Mouse (Mus musculus): ENCODE results near the gene Rfx2.

Rfx2 gene

DNA sequence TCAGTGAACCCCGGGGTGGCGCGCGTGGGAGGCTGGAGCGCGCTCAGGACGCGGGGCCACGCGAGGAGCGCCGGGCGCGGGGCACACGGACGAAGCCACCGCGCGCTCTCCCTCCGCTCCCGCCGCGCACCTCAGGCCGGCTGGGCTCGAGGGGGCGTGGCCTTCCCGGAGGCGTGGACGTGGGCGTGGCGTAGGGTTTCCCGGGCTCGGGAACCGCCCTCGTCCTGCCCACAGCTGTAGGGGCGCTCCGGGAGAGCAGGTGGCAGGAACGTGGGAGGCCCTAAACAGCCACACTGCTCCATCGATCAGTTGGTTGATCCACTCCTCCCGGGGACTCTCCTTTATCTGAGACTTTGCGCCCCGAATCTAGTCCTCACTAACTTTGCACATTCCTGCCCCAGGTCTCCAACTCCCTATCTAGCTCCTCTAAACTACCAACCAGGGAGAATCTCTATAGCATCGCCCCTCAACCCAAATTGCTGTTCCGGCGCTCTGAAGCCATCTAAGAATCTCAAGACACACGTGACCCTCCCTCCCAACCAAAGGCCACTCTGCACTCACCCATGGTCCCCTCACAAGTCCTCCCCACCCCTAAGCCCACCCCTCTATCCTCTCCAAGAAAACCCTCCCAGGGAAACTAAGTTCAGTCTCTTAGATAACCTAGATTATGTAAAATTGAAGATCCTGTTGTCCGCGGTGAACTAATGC, 73.2 kb downstream of the Rfx2 start, which contains the start of gene Nrtn:
Gene Nrtn (minus strand): TSS at position 115 of the 708 bp plus-strand sequence.
- DNase-seq (ENCODE audit: extremely low read depth, insufficient read length, low spot score) = no peak

DNA sequence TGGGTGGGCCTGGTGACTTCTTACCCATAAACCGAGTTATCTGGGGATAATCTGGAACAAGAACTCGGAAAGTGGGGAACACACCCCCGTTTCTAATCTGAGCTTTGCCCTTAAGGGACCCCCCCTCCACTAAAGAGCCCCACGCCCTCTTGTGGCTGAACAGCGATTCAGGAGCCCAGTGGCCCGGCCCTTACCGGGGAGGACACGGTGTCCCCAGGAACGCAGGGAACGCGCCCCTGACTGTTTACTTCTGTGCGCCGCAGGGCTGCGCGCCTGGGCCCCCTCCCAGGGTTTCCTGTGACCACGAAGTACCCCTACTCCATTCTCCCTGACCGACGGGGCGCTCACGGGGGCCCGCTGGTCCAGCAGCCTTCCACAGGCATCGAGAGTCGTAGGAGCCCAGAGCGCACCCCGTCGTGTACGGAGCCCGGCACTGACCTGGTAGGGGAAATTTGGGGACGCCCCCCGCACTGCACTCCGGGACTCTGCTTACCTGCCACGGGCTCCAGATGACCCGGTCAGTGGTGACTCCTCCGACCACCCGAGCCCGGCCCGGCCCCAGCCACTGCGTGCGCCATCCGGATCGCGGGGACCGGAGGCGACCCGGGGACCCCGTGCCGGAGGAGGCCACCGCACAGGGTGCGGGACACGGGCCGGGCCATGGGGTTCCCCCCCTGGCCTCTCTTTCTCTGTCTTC, 74.0 kb downstream of the Rfx2 start:
- no peak for DNase-seq (ENCODE audit: extremely low read depth, insufficient read length, low spot score)

DNA sequence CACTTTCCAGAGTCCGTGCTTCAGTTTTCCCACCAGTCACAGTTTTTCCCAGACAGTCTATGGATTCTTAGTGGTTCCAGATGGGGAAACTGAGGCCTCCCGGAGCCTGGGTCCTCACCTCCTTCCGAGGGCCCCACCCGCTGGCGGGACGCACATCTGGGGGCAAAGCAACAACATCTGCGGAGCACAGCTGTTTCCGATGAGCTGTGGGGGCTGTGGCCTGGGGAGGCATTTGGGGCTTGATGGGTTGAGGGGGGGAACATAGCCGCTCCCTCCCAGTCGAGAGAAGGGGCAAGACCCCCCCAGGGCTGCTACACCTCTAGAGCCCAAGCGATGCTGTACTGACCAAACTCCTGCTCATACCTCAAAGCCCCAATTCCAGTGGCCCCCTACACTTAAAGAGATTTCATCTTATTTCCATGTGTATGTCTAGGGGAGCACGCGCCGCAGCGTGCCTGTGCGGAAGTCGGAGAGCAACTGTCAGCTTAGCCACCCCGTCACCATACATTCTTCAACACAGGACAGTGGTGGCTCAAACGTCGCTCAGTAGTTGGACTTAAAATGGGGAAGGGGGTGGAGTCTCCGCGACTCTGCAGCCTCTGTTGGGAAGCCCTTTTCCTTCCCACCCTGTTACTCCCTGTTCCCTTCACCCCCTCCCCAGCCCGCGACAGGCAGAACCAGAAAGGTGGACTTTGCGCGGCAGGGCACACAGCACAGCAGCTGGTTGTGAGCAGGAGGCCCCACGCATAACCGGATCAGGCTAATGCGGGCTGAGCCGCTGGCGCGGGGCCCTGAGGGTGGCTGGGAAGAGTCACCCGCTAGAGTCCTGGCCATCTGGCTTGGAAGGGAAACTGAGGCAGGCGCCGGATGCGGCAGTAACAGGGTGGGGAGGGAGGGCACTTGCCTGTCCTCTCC, 76.3 kb downstream of the Rfx2 start:
- no peak for DNase-seq (ENCODE audit: extremely low read depth, insufficient read length, low spot score)

DNA sequence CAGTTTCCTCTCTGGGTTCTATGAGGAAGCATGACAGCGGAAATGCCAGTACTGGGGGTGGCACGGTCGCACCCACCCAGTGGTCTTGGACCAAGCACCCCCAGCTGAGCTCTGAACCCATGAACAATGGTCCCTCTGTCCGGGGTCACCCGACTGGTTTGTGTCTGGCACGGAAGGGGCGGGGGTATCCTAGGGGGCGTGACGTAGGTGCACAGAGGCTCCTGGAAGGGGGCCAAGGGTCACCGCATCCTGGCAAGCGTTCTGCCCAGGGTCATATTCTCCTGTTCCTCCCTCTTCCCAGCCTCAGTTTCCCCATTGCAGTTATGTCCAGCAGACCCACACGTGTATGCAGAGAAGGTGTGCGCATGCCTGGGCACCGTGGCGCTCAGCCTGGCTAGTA, 77.4 kb downstream of the Rfx2 start:
- DNase-seq (ENCODE audit: extremely low read depth, insufficient read length, low spot score) = no peak

DNA sequence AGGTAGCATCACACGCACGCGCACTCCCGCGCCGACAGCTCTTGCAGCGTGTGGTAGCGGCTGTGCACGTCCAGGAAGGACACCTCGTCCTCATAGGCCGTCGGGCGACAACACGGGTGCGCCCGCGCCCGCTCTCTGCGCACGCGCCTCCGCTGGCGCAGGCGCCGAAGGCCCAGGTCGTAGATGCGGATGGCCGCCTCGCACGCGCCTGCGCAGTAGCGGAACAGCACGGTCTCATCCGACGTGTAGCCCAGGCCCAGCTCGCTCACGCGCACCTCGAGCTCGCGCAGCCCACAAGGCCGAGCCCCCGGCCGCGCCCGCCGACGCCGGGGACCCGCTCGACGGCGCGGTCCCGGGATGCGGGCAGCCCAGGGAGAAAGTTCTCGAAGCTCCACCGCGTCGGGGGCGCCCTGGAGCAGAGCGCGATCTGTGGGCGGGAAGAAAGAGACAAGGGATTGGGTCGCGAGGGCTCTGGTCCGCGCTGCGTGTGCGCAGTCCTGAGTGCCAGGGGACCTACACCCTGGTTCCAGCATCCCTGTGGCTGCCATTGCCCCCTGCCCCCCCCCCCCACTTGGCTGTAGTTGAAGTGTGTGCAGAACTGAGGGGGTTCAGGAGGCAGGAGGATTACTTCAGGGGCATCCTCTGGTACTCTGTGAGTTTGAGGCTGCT, 79.3 kb downstream of the Rfx2 start:
- DNase-seq (ENCODE audit: extremely low read depth, insufficient read length, low spot score) = no peak

DNA sequence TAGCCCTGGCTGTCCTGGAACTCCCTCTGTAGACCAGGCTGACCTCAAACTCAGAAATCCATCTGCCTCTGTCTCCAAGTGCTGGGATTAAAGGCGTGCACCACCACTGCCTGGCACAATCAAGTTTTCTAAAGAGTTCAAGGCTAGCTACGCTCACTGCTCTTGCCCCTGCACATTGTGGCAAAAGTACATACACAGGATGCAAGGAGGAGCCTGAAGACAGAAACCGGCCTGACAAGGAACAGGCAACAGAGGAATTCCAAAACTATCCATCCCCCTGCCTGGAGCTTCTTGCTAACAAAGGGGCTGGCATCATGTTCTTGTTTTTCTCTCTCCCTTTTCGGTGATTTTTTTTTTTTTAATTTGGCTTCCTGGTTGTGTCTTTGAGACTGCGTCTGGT, 86.6 kb downstream of the Rfx2 start:
- DNase-seq (ENCODE audit: extremely low read depth, insufficient read length, low spot score) = no peak

DNA sequence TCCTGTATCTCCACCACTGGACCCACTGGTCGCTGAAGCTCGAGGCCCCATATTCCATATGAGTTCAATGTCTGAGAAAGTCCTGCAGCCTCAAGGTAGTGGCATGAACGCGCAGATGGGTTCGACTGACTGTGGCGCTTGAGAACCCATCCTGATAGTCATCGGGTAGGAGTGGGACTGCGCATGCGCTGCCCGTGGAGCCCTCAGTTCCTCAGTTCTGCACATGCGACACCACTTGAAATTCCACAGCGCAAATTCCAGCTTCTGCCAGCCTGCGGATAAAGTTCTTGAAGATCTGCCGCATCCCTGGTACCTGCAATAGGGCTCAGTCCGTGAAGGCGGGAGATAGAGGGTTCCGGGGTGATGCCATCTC, 90.0 kb downstream of the Rfx2 start:
- DNase-seq (ENCODE audit: extremely low read depth, insufficient read length, low spot score) = no peak

DNA sequence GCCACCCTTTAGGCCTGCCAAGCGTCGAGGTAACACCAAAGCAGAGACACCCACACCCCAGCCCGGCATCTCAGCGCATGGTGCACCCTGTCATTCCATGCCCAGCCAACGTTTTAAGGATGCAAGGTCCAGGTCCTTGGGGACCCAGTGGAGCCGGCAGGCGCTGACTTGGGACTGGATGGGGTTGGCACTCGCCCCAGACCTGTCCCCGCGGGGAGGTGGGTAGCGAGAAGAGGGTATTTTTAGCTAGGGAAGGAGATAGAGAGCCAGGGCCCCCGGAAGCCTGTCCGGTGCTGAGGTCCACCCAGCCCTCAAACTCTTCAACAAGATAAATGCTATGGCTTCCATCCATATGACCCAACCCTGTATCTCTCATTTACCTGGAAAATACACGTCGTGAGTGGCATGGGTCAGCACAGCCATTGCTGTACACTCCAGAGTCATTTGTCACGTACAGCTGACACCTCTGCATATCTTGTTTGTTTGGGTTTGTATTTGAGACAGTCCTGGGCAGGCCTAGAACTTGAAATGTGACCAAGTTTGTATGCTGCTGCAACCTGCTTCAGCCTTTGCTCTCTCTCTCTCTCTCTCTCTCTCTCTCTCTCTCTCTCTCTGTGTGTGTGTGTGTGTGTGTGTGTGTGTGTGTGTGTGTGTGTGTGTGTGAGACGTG, 90.6 kb downstream of the Rfx2 start:
- DNase-seq (ENCODE audit: extremely low read depth, insufficient read length, low spot score) = no peak

DNA sequence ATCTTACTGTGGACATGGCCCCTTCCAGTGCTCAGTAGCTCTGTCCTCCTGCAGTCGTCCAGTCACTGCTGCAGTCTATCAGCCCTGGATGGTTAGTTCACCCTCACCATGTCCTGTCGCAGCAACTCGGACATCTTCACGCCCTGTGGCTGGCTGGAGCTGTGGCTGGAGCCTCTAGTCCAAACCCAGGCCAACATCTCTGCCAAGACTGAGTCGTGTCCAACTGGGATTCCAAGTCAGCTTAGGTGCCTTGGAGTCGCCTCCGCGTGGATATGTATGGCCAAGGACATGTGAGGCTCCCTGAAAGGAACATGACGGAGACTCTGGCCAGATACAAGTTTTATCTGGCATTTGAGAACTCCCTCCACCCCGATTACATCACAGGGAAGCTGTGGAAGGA, 92.6 kb downstream of the Rfx2 start:
- no peak for DNase-seq (ENCODE audit: extremely low read depth, insufficient read length, low spot score)

DNA sequence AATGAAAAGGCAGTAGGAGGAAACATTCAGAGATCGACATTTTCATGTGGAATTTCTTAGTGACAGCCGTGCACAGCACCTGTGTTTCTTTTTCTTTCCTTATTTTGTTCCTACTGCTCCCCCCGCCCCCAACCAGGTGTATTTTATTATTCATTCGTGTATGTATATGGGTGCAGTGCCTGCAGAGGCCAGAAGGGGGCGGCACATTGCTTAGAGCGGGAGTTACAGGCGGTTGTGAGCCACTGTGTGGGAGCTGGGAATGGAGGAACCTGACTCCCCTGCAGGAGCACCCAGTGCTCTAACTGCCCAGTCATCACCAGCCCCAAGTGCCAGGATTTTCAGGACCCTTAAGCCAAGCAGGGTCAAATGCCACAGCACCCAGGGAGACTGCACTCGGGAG, 94.3 kb downstream of the Rfx2 start:
- DNase-seq (ENCODE audit: extremely low read depth, insufficient read length, low spot score) = no peak

DNA sequence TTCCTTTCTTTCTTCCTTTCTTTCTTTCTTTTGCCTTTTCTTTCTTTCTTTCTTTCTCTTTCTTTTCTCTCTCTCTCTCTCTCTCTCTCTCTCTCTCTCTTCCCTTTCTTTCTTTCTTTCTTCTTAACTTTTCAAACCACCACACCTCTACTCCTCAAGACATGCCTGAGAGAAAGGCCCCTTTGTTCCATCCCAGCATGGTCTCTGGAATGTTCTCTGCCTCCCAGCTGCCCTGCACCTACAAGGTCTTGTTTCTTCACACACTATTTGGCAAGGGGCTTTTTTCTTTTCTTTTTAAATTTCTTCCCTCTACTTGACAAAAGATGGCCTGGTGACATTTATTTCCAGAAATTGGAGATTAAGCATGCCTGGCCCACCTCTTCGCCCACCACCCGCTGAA, 101.2 kb downstream of the Rfx2 start:
- DNase-seq (ENCODE audit: extremely low read depth, insufficient read length, low spot score) = no peak

DNA sequence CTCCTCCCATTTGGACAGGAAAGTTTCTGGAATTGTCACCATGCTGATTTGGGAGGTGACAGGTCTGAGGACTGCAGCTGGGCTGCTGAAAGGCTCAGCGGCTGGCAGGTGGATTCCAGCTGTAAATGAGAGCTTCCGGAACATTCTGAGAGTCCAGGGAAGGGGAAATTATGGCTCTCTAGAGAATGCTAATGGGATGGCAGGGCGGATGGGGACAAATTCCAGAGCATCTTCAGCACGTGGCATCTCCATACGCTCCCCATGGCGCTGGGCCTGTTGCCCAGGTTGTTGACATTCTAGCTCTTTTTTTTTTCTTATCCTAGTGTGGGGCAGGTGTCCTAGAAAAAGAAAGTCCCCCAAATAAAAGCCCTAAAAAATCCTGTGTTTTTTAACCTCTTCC, 101.7 kb downstream of the Rfx2 start:
- DNase-seq (ENCODE audit: extremely low read depth, insufficient read length, low spot score) = no peak

DNA sequence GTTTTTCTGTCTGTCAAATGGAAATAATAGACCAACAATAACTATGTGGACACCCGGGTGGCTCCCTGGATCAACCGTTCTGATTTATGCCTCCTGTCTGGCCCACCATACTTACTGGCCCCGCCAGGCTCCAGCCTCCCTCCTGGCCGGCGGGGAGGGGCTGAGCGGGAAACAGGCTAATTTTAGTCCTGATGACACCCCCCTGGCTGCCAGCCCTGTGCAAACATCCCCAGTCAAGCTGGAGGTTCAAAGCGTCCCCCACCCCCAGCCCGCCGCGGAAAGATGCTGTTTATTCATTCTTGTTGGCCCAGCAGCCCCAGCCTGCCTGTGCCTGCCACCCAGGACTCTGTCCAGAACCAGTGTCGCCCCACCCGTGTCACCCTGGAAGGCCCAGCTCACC, 102.7 kb downstream of the Rfx2 start:
- no peak for DNase-seq (ENCODE audit: extremely low read depth, insufficient read length, low spot score)

DNA sequence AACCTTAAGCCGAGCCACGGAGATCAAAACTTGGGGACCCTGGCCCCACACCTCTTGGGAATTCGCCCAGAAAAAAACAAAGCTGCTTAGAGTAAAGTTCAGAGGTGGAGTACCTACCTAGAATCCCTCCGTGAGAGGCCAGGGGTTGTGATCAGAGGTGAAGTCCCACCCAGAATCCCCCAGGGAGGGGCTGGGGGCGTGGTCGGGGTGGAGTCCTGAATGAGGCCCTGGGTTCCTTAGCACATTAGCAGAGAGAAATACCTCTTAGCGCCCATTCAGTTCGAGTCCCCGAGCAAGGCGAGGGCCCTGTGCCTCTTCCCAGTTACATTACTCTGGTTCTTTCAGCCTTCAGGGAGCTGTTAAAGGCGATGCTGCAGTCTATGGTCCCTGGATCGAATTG, 103.2 kb downstream of the Rfx2 start:
- no peak for DNase-seq (ENCODE audit: extremely low read depth, insufficient read length, low spot score)

DNA sequence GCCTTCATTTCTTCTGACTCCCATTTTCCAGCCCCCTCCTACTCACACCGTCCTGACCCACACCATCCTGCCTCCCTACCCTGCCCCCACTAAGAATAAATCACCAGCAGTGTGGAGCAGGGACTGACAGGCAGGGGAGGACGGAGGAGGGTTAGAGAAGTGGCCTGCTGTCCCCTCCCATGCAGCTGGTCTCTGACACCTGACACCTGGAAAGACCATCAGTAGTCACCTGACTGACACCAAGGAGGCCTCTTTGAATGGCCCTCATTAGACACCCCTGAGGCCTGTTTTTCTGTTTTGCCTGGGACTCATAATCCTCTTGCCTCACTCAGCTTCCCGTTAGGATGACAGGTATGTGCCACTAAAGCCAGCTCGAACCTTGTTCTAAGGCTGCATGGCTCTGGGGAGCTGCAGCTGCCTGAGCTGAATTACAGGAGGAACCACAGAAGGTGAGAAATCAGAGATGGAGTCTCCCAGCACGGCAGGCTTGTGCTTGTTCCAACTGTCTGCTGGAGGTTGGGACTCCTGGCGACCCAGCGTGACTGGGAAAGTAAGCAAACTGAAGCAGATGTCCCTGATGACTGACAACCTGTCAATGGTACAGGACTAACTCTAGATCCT, 103.7 kb downstream of the Rfx2 start:
- no peak for DNase-seq (ENCODE audit: extremely low read depth, insufficient read length, low spot score)

Data from 3134 (cell line).